Mouse (Mus musculus) embryonic fibroblast, embryonic 13.5 days (primary cell): ENCODE results near the gene Fgr.

Experiments used
- CTCF ChIP-seq: IDR thresholded peaks from 2 replicates; pipeline ENCODE4 v1.5.1; 2011; ENCODE audit warnings: mild to moderate bottlenecking, control low read depth, low read length, moderate library complexity, borderline replicate concordance; ENCODE audit not compliant: insufficient read depth
- POLR2A ChIP-seq: IDR thresholded peaks from 2 replicates; pipeline ENCODE4 v1.6.1; 2011; ENCODE audit warnings: low read depth, mild to moderate bottlenecking, control low read depth, low read length, moderate library complexity

GRCm38 (mm10) chr4:132958741-132959678 lies 14.9 kb upstream of the Fgr start:
- TF ChIP-seq POLR2A (0 out of 2 replicates have a peak, but pooled peaks have one; percentile 11), CTCF (no peak)
